Mouse (Mus musculus): ENCODE data around the gene Gm3233.
"Not testable (repeated sequence)": the region's sequence is repeated elsewhere in the genome, so short reads cannot be mapped to it uniquely, and the experiment has no call there.

The Gm3233 gene

DNA sequence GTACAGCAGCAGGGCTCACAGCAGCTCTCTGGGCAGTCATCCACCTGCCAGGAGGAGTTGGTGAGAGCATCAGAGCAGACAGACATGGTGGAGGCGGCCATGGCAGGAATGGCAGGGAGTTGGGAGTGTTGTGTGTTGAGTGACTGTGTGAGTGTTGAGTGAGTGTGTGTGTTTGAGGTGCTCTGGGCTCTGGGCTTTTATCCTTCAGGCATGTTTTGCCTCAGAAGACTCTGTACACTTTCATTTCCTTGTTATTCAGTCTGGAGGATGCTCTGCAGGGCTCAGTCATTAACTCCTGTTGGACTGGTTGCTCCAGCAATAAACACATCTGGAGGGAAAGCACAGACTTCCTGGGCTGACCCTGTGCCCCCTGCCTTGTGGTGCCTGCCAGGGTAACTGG is at the start of gene Gm3233:
Gene Gm3233, minus strand, starts transcription at position 101 of the 400 bp plus-strand sequence.
- not testable (repeated sequence) for DNase-seq

DNA sequence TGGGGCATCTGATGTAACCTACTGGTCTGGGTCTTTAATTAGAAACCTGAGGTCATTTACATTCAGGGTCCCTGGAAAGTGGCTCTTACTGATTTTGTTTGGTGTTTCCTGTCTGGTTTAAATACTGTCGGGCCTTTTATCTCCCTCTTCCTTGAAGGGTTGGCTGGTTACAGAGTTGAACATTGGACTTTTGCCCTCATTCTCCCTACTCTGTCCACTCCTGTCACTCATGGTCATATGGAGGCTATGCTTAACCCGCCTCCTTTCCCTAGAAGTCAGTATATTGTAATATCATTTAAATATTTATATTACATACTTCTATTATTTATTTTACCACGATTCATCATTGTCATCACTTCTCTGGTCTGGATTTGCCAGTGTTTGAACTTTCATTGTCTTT is 44.6 kb upstream of the Gm3233 start:
- DNase-seq = no peak

- DNase-seq = no peak
Measured at GRCm38 (mm10) chr10:77798921-77799508, 39.5 kb upstream of the Gm3233 start, which contains the start of gene Gm19668. Gm19668 (minus strand) TSS chr10:77799133.

DNA sequence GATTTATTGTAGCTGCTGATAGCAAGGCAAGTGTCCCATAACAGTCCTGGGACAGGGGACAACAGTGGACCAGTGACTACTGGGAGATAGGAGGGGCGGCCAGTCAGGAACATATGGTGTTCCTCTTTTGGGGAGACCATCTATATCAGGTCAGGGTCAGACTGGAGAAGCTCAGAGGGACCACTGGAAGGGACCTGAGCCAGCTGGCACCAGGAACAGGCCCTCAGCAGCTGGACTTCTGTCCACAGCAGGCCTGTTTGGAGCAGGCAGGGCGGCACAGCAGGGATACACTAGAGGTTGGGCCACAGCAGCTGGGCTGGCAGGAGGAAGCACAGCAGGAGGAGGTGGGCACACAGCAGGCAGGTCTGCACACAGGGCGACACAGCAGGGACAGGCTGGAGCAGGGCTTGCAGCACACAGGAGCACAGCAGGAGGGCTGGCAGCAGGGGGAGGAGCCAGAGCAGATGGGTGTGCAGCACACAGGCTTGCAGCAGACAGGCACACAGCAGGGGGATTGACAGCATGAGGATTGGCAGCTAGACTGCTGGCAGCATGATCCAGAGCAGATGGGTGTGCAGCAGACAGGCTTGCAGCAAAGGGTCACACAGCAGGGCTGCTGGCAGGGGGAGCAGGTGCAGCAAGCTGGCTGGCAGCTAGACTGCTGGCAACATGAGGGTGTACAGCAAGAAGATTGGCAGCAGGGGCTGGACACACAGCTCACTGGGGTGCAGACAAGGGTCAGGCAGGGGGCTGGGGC is 38.9 kb upstream of the Gm3233 start:
- not testable (repeated sequence) for DNase-seq

GRCm38 (mm10) chr10:77797677-77798076 is 38.2 kb upstream of the Gm3233 start:
- DNase-seq = no peak

DNA sequence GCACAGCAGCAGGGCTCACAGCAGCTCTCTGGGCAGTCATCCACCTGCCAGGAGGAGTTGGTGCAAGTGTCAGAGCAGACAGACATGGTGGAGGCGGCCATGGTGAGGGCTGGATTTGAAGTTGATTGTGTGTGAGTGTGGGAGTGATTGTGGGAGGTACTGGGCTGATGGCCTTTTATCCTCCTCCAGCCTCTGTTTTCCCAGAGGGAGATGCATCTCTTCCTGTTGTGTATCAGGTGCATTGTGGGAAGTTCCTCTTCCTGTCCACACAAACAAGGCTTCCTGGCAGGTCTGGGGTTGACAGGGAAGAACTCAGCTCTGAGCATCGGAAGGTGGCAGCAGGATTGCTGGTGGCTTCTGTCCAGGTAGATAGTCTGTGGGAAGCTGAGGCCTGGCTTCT is 35.5 kb upstream of the Gm3233 start, which contains the start of gene Gm9639:
Gene Gm9639, minus strand, starts transcription at position 101 of the 400 bp plus-strand sequence.
- DNase-seq = no peak

DNA sequence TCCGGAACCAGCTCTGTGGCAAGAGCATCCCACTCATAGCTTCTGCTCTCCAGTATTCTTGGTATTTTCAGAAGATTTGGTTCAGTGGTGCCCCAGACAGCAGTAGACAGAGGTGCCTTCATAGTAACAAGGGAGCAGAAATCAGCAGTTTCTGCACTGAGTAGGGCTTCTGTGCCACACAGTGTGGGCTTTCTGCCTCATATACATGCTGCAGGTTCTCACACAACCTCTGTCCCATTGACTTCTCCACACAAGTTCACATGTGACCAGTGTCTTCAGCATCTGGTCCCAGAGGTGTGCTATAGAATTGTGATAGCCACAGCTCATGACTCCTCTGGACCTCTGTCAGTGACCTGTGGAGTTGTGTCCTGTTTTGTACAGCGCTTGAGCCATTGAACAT is 29.1 kb upstream of the Gm3233 start:
- DNase-seq = no peak

- DNase-seq = not testable (repeated sequence)
Measured at GRCm38 (mm10) chr10:77787876-77788275, 28.4 kb upstream of the Gm3233 start, which contains the start of gene Gm7137. Gm7137 (minus strand) TSS chr10:77788200.

GRCm38 (mm10) chr10:77783396-77783795 is 23.9 kb upstream of the Gm3233 start:
- DNase-seq = not testable (repeated sequence)

- not testable (repeated sequence) for DNase-seq
Measured at GRCm38 (mm10) chr10:77782442-77782841, 23.0 kb upstream of the Gm3233 start, which contains the start of gene Gm3250. Gm3250 (minus strand) TSS chr10:77782542.

DNA sequence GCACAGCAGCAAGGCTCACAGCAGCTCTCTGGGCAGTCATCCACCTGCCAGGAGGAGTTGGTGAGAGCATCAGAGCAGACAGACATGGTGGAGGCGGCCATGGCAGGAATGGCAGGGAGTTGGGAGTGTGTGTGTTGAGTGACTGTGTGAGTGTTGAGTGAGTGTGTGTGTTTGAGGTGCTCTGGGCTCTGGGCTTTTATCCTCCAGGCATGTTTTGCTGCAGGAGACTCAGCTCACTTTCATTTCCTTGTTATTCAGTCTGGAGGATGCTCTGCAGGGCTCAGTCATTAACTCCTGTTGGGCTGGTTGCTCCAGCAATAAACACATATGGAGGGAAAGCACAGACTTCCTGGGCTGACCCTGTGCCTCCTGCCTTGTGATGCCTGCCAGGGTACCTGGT is 17.4 kb upstream of the Gm3233 start, which contains the start of gene Gm7138:
Gene Gm7138, minus strand, starts transcription at position 101 of the 400 bp plus-strand sequence.
- not testable (repeated sequence) for DNase-seq

GRCm38 (mm10) chr10:77772142-77772541 is 12.7 kb upstream of the Gm3233 start:
- DNase-seq = not testable (repeated sequence)

DNA sequence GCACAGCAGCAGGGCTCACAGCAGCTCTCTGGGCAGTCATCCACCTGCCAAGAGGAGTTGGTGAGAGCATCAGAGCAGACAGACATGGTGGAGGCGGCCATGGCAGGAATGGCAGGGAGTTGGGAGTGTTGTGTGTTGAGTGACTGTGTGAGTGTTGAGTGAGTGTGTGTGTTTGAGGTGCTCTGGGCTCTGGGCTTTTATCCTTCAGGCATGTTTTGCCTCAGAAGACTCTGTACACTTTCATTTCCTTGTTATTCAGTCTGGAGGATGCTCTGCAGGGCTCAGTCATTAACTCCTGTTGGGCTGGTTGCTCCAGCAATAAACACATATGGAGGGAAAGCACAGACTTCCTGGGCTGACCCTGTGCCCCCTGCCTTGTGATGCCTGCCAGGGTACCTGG is 11.7 kb upstream of the Gm3233 start, which contains the start of gene Gm3238:
Gene Gm3238, minus strand, starts transcription at position 101 of the 400 bp plus-strand sequence.
- DNase-seq = not testable (repeated sequence)

GRCm38 (mm10) chr10:77769727-77770126 is 10.2 kb upstream of the Gm3233 start:
- no peak for DNase-seq

DNA sequence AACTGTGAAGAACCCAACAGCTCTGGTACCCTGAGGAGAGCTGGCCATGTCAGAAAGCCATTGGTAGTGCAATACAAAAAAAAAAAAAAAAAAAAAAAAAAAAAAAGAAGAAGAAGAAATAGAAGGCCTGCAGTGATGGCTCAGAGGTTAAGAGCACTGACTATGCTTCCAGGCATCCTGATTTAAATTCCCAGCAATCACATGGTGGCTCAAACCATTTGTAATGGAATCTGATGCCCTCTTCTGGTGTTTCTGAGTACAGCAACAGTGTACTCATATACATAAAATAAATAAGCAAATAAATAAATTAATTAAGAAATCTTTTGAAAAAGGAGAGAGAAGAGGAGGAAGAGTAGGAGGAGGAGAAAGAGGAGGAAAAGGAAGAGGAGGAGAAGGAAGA is 6.0 kb downstream of the Gm3233 start:
- no peak for DNase-seq

DNA sequence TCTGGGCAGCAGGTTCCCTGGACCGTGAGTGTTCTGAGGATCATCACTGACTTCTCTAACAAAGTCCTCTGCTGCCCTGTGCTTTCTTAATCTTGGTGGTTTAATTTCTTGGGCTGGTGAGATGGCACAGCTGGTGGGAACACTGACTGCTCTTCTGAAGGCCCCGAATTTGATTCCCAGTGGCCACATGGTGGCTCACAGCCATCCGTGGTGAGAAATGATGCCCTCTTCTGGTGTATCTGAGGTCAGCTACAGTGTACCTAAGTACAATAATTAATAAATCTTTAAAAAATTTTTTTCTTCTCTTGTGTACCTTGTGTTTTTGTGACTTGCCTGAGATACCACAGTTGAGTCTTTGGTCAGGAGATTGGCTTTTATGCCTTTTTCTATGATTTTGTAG is 7.2 kb downstream of the Gm3233 start:
- not testable (repeated sequence) for DNase-seq

GRCm38 (mm10) chr10:77751254-77751653 is 8.2 kb downstream of the Gm3233 start, which contains the start of gene Gm9736:
Gm9736 (minus strand) TSS chr10:77751354.
- DNase-seq = not testable (repeated sequence)

DNA sequence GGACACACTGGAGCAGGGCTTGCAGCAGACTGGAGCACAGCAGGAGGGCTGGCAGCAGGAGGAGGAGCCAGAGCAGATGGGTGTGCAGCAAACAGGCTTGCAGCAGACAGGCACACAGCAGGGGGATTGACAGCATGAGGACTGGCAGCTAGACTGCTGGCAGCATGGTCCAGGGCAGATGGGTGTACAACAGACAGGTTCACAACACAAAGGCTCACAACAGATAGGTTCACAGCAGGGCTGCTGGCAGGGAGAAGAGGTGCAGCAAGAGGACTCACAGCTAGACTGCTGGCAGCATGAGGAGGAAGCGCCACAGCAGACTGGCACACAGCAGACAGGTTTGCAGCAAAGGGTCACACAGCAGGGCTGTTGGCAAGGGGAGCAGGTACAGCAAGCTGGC is 8.8 kb downstream of the Gm3233 start:
- not testable (repeated sequence) for DNase-seq

GRCm38 (mm10) chr10:77741924-77742688 is 17.4 kb downstream of the Gm3233 start, which contains the start of gene Gm18596:
Gm18596 (minus strand) TSS chr10:77742638.
- not testable (repeated sequence) for DNase-seq

- no peak for DNase-seq
Measured at GRCm38 (mm10) chr10:77738929-77739328, 20.6 kb downstream of the Gm3233 start.

- DNase-seq = no peak
Measured at GRCm38 (mm10) chr10:77735928-77736327, 23.6 kb downstream of the Gm3233 start.

DNA sequence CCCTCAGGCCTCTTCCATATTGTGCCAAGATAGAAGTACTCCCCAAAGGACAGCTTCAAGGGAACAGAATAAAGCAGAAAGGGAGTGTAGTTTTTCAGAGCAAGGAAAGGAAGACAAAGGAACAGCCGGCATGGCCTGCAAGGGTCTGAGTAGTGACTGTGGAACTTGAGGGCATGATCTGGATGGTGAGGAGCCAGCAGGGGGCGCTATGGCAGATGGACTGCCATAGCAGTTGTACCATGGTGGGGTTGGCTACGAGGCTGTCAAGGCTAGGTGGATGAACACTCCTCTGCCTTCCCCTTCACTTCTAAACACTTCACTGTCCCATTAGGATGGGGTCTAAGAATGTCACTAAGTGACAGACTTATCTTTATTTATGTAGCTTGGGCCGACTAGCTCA is 30.2 kb downstream of the Gm3233 start:
- peak; percentile 55 for DNase-seq

DNA sequence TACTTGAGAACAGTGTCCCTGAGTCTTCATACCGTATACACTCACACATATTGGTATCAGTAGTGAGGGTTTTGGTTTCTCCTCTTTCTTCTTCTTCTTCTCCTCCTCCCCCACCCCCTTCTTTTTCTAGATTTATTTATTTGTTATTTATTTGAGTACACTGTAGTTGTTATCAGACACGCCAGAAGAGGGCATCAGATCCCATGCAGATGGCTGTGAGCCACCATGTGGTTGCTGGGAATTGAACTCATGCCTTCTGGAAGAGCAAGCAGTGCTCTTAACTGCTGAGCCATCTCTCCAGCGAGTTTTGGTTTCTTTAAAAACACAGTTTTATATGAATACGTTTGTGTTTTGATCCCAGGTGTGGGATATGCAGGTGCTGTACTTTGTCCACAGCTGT is 31.2 kb downstream of the Gm3233 start:
- DNase-seq = no peak
